Mouse (Mus musculus): ENCODE data around the gene Eef2.
A peak's percentile ranks its signal among the peaks of the same experiment; 100 is the strongest.

Gene Eef2

DNA sequence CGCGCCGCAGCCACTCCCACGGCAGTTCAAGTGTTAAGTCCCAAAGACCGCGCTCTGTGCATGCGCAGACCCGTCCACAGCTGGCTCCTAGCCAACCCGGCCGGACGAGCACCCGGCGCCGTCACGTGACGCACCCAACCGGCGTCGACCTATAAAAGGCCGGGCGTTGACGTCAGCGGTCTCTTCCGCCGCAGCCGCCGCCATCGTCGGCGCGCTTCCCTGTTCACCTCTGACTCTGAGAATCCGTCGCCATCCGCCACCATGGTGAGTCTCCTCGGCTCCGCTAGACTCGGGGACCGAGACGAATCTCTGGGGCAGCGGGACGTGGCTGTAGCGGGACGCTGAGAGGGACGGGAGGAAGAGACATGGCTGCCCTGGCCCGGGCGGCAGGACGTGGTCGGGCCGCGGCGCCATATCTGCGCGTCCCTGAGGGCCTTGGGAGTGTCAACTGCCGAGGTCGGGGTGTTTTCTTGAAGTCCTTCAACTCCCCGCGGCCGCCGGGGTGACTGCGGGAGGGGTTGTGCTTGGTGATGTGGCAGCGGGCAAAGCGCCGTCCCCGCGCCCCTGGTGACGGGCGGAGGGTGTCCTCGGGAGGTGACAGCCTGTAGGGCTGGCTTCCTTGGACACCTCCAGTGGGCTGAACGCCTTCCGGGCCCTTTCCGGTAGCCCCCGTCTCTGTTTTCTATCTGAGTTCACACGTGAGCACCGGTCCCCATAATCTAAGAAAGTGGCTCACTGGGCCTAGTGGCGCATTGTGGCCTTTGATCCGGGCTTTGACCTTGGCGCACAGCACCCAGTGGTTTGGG lies at the start of gene Eef2:
TSS of gene Eef2 (plus strand) at position 166 of the 806 bp plus-strand sequence.
- DNase-seq (ENCODE audit: extremely low read depth, low read depth, low spot score) = no peak

GRCm38 (mm10) chr10:81134181-81134587 lies 42.2 kb upstream of the Eef2 start:
- DNase-seq (ENCODE audit: extremely low read depth, low read depth, low spot score) = no peak

DNA sequence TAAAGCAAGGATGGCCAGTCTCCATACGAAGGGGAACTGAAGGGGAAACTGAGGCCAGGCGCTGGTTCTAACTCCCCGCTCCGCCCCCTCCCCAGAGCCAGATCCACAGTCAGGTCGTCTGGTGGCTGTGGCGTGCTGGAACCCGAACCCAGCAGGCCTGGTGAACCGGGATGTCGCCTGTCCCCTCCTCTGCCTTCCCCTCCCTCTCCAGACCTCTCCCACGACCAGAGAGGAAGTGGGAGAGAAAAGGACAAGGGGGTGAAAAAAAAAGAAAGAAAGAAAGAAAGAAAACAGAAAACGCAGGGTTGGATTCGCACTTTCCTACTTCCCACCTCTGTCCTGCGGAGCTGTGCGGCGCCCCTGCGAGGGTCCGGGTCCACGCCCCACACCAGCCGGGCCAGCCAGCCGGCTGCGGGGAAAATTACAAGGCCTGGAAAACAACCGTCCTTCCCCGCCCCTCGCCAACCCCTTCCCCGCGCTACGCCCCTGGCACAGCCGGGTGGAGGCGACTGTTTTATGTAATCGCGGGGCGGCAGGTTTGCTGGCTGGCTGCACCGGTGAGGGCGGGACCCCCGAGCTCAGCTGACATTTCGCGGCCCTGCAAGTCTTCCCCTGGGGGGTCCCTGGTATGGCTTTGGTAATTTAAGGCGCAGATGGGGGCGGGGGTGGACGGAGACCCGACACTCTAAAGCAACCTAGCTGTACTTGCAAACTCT lies 41.3 kb upstream of the Eef2 start, which contains the start of gene Zbtb7a:
TSS of gene Zbtb7a (plus strand) at position 255 of the 716 bp plus-strand sequence.
- DNase-seq (ENCODE audit: extremely low read depth, low read depth, low spot score) = no peak

DNA sequence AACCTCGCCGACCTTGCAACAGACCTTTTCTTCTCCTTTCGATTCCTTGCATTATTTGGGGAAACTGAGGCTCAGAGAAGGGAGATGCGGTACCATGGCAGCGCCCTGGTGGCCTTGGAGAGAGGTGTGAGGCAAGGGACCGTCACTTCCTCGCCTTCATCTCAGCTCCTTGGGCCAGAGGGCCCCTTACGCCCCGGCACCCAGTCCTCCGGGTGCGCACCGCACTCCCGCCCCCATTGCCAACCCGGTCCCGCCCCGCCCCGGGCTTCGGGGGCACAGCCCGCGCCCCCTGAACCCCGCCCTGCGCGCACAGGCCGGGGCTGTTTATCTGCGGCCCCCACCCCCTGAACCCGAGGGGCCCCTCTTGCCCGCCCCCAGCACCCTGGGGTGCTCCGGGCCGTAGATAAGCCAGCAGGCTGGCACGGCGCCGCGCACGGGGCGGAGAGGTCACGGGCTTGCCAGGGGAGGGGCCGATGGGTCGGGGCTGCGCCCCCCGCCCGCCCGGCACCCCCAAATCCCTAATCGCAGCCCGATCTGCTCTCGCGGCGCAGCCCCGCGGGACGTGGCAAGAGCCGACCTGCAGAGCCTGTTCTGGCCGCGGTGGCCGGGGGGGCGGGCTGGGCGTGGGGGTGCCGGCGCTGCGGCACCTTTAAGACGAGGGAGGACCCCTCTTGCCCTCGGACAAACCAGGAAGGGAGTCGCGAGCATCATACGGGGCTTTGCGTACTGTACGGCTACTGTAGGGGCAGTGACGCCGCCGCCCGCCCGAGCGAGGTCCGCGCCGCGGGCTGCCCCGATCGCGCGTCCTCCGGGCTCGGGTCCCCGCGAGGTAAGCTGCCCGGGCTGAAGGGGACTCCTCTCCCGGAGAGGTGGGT lies 40.4 kb upstream of the Eef2 start:
- DNase-seq (ENCODE audit: extremely low read depth, low read depth, low spot score) = no peak

GRCm38 (mm10) chr10:81136706-81137231 lies 39.7 kb upstream of the Eef2 start:
- DNase-seq (ENCODE audit: extremely low read depth, low read depth, low spot score) = no peak

GRCm38 (mm10) chr10:81137252-81138130 lies 38.9 kb upstream of the Eef2 start:
- peak; percentile 79 for DNase-seq (ENCODE audit: extremely low read depth, low read depth, low spot score)

DNA sequence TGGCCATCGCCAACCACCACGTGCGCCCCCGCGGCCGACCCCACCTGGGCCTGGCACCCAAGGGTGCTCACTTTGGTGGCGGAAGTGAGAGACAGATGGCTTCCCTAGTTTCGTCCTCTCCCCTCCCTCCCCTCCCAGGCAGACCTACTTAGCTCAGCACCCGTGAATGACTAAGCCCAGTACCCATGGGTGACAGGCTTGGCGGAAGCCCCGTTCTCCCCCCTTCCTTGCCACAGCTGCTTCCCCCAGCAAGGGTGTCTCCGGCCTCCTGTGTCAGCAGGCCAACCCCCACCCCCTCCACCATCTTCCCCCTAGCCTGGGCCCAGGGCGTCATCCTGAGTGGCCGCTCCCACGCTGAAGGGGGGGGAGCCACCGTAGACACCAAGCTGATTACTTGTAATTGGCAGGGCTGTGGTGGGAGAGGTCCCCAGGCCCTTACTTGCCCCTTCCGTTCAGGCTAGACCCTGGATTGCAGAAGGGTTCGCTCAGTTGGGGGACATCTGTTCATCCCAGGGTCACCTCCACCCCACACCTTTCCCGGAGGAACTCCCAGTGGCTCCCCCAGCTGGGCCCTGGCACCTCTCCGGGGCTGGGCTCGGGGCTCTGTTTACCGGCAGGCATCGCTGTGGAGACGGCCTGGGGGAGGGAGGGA lies 38.2 kb upstream of the Eef2 start:
- DNase-seq (ENCODE audit: extremely low read depth, low read depth, low spot score) = no peak

GRCm38 (mm10) chr10:81138821-81139528 lies 37.5 kb upstream of the Eef2 start:
- DNase-seq (ENCODE audit: extremely low read depth, low read depth, low spot score) = no peak

DNA sequence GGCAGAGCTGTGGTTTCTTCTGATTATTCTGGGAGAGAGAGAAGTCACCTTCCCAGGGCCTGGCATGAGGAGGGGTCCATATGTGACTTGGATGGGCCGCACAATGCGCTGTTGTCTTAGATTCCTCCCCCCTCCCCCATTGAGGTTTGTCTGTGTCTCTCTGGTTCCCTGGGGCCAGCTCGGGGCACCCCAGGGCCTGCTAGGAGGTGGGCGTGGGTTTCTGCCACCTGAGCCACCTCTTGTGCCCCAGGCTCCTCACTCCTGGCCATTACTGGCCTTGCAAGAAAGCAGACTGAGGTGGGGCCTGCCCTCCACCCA lies 36.9 kb upstream of the Eef2 start:
- no peak for DNase-seq (ENCODE audit: extremely low read depth, low read depth, low spot score)

DNA sequence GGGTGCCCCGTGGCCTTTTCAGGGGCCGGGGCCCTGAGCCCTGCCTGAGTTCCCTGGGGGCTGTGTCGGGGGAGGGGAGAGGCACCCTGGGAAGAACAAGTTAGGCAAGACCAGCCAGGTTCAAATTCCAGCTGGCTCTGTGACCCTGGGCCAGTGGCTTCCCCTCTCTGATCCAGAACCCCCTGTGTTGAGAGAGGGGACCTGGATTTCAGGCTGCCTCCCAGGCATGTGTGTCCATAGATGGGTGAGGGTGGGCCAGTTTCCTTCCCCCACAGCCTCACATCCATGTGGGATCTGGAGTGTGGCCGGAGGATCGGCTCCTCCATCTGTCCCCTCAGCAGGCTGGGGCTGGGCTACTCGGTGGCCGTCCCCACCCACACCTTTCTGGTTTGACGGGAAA lies 36.4 kb upstream of the Eef2 start:
- DNase-seq (ENCODE audit: extremely low read depth, low read depth, low spot score) = no peak

- DNase-seq (ENCODE audit: extremely low read depth, low read depth, low spot score) = no peak
Measured at GRCm38 (mm10) chr10:81140717-81141454, 35.5 kb upstream of the Eef2 start.

DNA sequence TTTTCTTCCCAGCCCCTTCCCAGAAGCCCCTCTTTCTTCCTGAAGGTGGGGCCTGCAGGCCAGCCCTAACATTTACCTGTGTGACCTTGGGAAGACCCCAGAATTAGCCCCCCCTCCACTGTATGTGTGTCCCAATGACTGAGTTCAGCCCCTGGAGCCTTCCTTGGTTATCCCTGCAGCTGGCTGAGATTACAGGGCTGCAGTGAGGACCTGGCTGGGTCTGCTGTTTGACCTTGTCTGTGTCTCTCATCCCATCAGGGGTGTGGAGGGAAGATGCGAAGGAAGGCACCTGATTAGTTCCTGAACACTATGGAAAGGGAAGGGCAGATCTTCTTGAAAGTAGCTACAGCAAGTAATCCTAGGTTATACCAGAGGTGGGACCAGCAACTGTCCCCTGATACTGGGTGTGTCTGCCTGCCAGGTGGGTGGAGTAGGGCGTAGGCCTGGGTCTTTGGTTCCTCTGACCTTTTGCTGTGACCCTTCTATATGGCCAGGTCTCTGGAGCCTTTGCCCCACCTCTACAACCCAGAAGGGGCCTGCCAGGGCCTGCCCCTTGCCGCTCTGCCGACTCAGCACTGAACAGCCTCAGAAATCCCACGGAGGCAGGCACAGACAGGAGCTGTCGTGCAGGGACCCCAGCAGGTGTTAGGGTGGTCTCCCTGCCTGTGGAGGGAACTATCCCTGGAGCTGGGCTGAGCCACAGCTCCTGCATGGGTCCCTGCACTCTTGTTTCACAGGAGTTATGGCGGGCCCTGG lies 34.8 kb upstream of the Eef2 start:
- no peak for DNase-seq (ENCODE audit: extremely low read depth, low read depth, low spot score)

- no peak for DNase-seq (ENCODE audit: extremely low read depth, low read depth, low spot score)
Measured at GRCm38 (mm10) chr10:81142551-81142981, 33.9 kb upstream of the Eef2 start.

- DNase-seq (ENCODE audit: extremely low read depth, low read depth, low spot score) = no peak
Measured at GRCm38 (mm10) chr10:81143157-81143633, 33.2 kb upstream of the Eef2 start.

GRCm38 (mm10) chr10:81143845-81144437 lies 32.5 kb upstream of the Eef2 start:
- DNase-seq (ENCODE audit: extremely low read depth, low read depth, low spot score) = no peak

DNA sequence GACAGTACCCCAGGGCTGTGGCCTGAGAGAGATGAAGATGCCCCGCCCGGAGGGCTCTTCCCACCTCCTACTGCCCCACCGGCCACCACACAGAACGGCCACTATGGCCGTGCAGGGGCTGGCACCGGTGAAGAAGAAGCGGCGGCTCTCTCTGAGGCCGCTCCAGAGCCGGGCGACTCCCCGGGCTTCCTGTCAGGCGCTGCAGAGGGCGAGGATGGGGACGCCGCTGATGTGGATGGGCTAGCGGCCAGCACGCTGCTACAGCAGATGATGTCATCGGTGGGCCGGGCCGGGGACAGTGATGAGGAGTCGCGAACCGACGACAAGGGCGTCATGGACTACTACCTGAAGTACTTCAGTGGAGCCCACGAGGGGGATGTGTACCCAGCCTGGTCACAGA lies 31.8 kb upstream of the Eef2 start:
- no peak for DNase-seq (ENCODE audit: extremely low read depth, low read depth, low spot score)

GRCm38 (mm10) chr10:81145307-81145706 lies 31.1 kb upstream of the Eef2 start:
- no peak for DNase-seq (ENCODE audit: extremely low read depth, low read depth, low spot score)

Data from fat pad, adult 2 months (tissue).